Mouse (Mus musculus): ENCODE measurements around the gene E130114P18Rik. TPM values are rescaled to one million over a fixed set of nuclear protein-coding genes. Genes with fewer than 3 reads are reported as not detected.

E130114P18Rik gene
- polyA plus RNA-seq, 1 experiment from 2014 or later, result 0.79 TPM

DNA sequence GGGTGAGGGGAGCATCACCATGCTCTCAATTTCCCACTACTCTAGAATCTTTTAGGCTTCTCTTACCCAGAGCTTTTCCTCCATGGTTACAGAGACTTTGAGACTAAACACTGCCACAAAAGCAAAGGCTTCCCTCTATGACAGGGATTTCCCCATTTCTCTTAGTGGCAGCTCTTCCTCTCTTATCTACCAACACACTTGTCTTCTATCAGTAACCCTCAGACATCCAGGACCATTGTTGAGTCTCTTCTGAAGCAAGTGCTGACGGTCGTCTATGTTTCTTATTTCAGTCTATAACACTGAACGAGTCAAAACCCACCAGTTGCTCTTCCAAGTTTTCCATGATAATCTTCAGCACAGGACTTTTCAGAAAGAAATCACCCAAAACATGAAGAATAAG, 137.5 kb downstream of the E130114P18Rik start:
- 69% methylated on average over 3 of the region's 3 CpGs for WGBS
- Histone ChIP-seq H3K27me3 (ENCODE audit: control insufficient read depth, insufficient read depth, low read depth, low read length) (no peaks in the 10 kb centered on the region), H3K4me3 (ENCODE audit: low read length) (no peak overlapping the region), H3K4me2 (ENCODE audit: low read depth, low read length) (no peak overlapping the region), H3K36me3 (ENCODE audit: control insufficient read depth, insufficient read depth, low read length) (no peaks in the 10 kb centered on the region), H3K9me3 (ENCODE audit: control insufficient read depth, low read length) (no peaks in the 10 kb centered on the region), H3K27ac (ENCODE audit: low read length) (no peak overlapping the region), H3K9ac (ENCODE audit: low read length) (no peak overlapping the region), H3K4me1 (replicated peaks; ENCODE audit: control insufficient read depth, insufficient read depth, low read length) (0 out of 2 replicates have a peak, but pooled peaks cover 3% of the 10 kb centered on the region)
- no peak for ATAC-seq (ENCODE audit: low read depth)

DNA sequence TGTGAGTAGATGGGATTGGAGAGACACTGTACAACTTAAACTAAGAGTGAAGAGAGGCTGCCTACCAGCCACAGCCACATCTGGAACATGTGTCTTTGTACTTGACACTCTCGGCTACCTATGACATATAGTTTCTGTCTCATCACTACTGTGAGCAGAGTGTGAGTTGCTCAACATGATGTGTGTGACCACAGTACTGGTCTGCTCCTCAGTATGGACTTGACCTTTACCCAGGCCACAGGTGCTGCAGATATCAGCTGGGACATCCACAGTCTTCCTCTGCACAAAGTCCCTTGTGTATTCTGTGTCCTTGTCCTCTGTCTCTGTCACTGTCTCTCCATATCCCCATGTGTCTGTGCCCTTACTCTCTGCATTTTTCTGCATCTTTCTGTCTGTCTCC, 141.3 kb downstream of the E130114P18Rik start:
- Histone ChIP-seq H3K4me2 (ENCODE audit: low read depth, low read length) (no peak overlapping the region), H3K9me3 (ENCODE audit: control insufficient read depth, low read length) (no peaks in the 10 kb centered on the region), H3K27me3 (ENCODE audit: control insufficient read depth, insufficient read depth, low read depth, low read length) (no peaks in the 10 kb centered on the region), H3K4me1 (replicated peaks; ENCODE audit: control insufficient read depth, insufficient read depth, low read length) (0 out of 2 replicates have a peak, but pooled peaks cover 3% of the 10 kb centered on the region), H3K36me3 (ENCODE audit: control insufficient read depth, insufficient read depth, low read length) (no peaks in the 10 kb centered on the region), H3K27ac (ENCODE audit: low read length) (no peak overlapping the region), H3K9ac (ENCODE audit: low read length) (no peak overlapping the region), H3K4me3 (ENCODE audit: low read length) (no peak overlapping the region)
- no peak for ATAC-seq (ENCODE audit: low read depth)
- WGBS, result 95% methylated on average over 1 of the region's 1 CpGs

GRCm38 (mm10) chr4:97635757-97636292, 142.1 kb downstream of the E130114P18Rik start:
- Histone ChIP-seq H3K9ac (ENCODE audit: low read length) (no peak overlapping the region), H3K27me3 (ENCODE audit: control insufficient read depth, insufficient read depth, low read depth, low read length) (no peaks in the 10 kb centered on the region), H3K4me2 (ENCODE audit: low read depth, low read length) (no peak overlapping the region), H3K9me3 (ENCODE audit: control insufficient read depth, low read length) (no peaks in the 10 kb centered on the region), H3K27ac (ENCODE audit: low read length) (no peak overlapping the region), H3K4me1 (replicated peaks; ENCODE audit: control insufficient read depth, insufficient read depth, low read length) (0 out of 2 replicates have a peak, but pooled peaks cover 3% of the 10 kb centered on the region), H3K4me3 (ENCODE audit: low read length) (no peak overlapping the region), H3K36me3 (ENCODE audit: control insufficient read depth, insufficient read depth, low read length) (no peaks in the 10 kb centered on the region)
- no peak for ATAC-seq (ENCODE audit: low read depth)
- WGBS, result 57% methylated on average over 1 of the region's 1 CpGs

- H3K9ac ChIP-seq (ENCODE audit: low read length), result no peak overlapping the region
- H3K4me2 ChIP-seq (ENCODE audit: low read depth, low read length), result no peak overlapping the region
- H3K4me3 ChIP-seq (ENCODE audit: low read length), result no peak overlapping the region
- H3K36me3 ChIP-seq (ENCODE audit: control insufficient read depth, insufficient read depth, low read length), result no peaks in the 10 kb centered on the region
- no peaks in the 10 kb centered on the region for H3K9me3 ChIP-seq (ENCODE audit: control insufficient read depth, low read length)
- WGBS, result 59% methylated on average over 6 of the region's 6 CpGs
- H3K4me1 ChIP-seq (replicated peaks; ENCODE audit: control insufficient read depth, insufficient read depth, low read length), result 0 out of 2 replicates have a peak, but pooled peaks cover 3% of the 10 kb centered on the region
- no peak for ATAC-seq (ENCODE audit: low read depth)
- no peak overlapping the region for H3K27ac ChIP-seq (ENCODE audit: low read length)
- no peaks in the 10 kb centered on the region for H3K27me3 ChIP-seq (ENCODE audit: control insufficient read depth, insufficient read depth, low read depth, low read length)
Measured at GRCm38 (mm10) chr4:97635296-97635755, 142.6 kb downstream of the E130114P18Rik start.

DNA sequence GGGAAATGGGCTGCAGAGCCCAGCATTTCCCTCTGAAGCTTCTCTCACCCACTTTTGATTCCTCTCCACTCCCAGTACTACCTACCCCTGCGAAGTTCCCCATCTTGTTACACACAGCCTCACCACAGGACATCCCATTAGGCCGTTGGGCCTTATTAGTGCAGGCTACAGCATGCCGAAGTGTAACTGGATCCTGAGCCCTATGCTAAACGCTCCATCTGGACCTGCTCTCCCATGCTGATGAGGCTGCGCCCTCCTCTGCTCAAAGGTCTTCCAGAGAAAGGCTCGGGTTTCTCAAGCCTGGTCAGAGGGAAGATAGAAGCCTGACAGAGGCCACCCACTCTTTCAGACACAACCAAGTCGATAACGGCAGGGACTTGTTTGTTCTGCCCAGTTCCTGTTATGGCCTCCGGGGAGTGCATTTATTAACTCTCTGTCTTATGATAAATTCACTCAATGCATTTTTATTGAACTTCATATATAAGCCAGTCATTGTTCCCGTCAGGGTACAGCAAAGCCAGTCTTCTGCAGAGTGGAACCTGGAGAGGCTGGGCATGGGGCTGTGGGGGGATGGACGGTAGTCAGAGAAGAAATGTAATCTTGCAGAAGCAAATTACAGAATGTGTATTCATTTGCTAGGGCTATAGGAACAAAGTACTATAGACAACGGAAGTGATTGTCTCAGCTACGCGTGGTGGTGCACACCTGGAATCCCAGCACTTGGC, 148.8 kb downstream of the E130114P18Rik start:
- WGBS, result 35% methylated on average over 14 of the region's 14 CpGs
- peak; percentile 56; the same call in 1 of the 2 replicates for ATAC-seq (ENCODE audit: low read depth)

GRCm38 (mm10) chr4:97626002-97626720, 151.7 kb downstream of the E130114P18Rik start:
- H3K9me3 ChIP-seq (ENCODE audit: control insufficient read depth, low read length), result no peaks in the 10 kb centered on the region
- ATAC-seq (ENCODE audit: low read depth), result peak; percentile 15; the same call in 1 of the 2 replicates
- 0 out of 2 replicates have a peak overlapping the region, but pooled peaks have one; percentile 20 for H3K27ac ChIP-seq (ENCODE audit: low read length)
- no peak overlapping the region for H3K4me2 ChIP-seq (ENCODE audit: low read depth, low read length)
- no peak overlapping the region for H3K9ac ChIP-seq (ENCODE audit: low read length)
- no peaks in the 10 kb centered on the region for H3K36me3 ChIP-seq (ENCODE audit: control insufficient read depth, insufficient read depth, low read length)
- 30% methylated on average over 16 of the region's 16 CpGs for WGBS
- peaks cover 13% of the 10 kb centered on the region for H3K4me1 ChIP-seq (replicated peaks; ENCODE audit: control insufficient read depth, insufficient read depth, low read length)
- no peak overlapping the region for H3K4me3 ChIP-seq (ENCODE audit: low read length)
- no peaks in the 10 kb centered on the region for H3K27me3 ChIP-seq (ENCODE audit: control insufficient read depth, insufficient read depth, low read depth, low read length)

More for the DNA sequence above, 148.8 kb downstream of the E130114P18Rik start:
- no peaks in the 10 kb centered on the region for H3K27me3 ChIP-seq (ENCODE audit: control insufficient read depth, insufficient read depth, low read depth, low read length)
- H3K27ac ChIP-seq (ENCODE audit: low read length), result no peak overlapping the region
- H3K4me3 ChIP-seq (ENCODE audit: low read length), result no peak overlapping the region
- H3K9ac ChIP-seq (ENCODE audit: low read length), result 0 out of 2 replicates have a peak overlapping the region, but pooled peaks have one; percentile 10
- H3K4me2 ChIP-seq (ENCODE audit: low read depth, low read length), result no peak overlapping the region
- no peaks in the 10 kb centered on the region for H3K9me3 ChIP-seq (ENCODE audit: control insufficient read depth, low read length)
- H3K36me3 ChIP-seq (ENCODE audit: control insufficient read depth, insufficient read depth, low read length), result no peaks in the 10 kb centered on the region
- H3K4me1 ChIP-seq (replicated peaks; ENCODE audit: control insufficient read depth, insufficient read depth, low read length), result peaks cover 13% of the 10 kb centered on the region

- ATAC-seq (ENCODE audit: low read depth), result no peak
- Histone ChIP-seq H3K4me2 (ENCODE audit: low read depth, low read length) (no peak overlapping the region), H3K27ac (ENCODE audit: low read length) (no peak overlapping the region), H3K27me3 (ENCODE audit: control insufficient read depth, insufficient read depth, low read depth, low read length) (no peaks in the 10 kb centered on the region), H3K4me1 (replicated peaks; ENCODE audit: control insufficient read depth, insufficient read depth, low read length) (peaks cover 14% of the 10 kb centered on the region), H3K9me3 (ENCODE audit: control insufficient read depth, low read length) (no peaks in the 10 kb centered on the region), H3K9ac (ENCODE audit: low read length) (no peak overlapping the region), H3K4me3 (ENCODE audit: low read length) (no peak overlapping the region), H3K36me3 (ENCODE audit: control insufficient read depth, insufficient read depth, low read length) (no peaks in the 10 kb centered on the region)
- 66% methylated on average over 5 of the region's 5 CpGs for WGBS
Measured at GRCm38 (mm10) chr4:97623165-97623564, 154.7 kb downstream of the E130114P18Rik start.

DNA sequence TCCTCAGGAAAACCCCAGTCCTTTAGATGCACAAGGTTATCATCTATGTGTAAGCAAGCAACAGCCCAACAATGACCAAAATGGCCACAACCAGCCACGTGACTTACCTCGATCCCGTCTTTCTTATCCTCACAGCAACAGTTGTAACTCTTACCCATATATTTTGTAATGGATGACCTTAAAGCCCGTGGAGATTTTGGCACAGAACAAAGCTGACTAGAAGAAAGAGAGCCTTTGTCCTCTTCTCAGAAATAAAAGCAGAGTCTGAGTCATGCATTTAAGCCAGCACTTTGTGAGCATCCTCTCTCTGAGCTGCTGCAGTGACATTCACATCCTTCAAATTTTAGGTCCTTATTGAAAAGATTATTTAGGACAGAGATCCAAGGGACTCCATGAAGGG, 156.1 kb downstream of the E130114P18Rik start:
- Histone ChIP-seq H3K4me1 (replicated peaks; ENCODE audit: control insufficient read depth, insufficient read depth, low read length) (peaks cover 14% of the 10 kb centered on the region), H3K27me3 (ENCODE audit: control insufficient read depth, insufficient read depth, low read depth, low read length) (no peaks in the 10 kb centered on the region), H3K9ac (ENCODE audit: low read length) (no peak overlapping the region), H3K9me3 (ENCODE audit: control insufficient read depth, low read length) (no peaks in the 10 kb centered on the region), H3K4me2 (ENCODE audit: low read depth, low read length) (no peak overlapping the region), H3K4me3 (ENCODE audit: low read length) (no peak overlapping the region), H3K27ac (ENCODE audit: low read length) (no peak overlapping the region), H3K36me3 (ENCODE audit: control insufficient read depth, insufficient read depth, low read length) (no peaks in the 10 kb centered on the region)
- ATAC-seq (ENCODE audit: low read depth), result no peak
- WGBS, result 80% methylated on average over 4 of the region's 4 CpGs

- Histone ChIP-seq H3K9me3 (ENCODE audit: control insufficient read depth, low read length) (no peaks in the 10 kb centered on the region), H3K9ac (ENCODE audit: low read length) (no peak overlapping the region), H3K27ac (ENCODE audit: low read length) (no peak overlapping the region), H3K4me2 (ENCODE audit: low read depth, low read length) (no peak overlapping the region), H3K27me3 (ENCODE audit: control insufficient read depth, insufficient read depth, low read depth, low read length) (no peaks in the 10 kb centered on the region), H3K4me3 (ENCODE audit: low read length) (no peak overlapping the region), H3K4me1 (replicated peaks; ENCODE audit: control insufficient read depth, insufficient read depth, low read length) (peaks cover 5% of the 10 kb centered on the region; the same call in 1 of the 2 replicates), H3K36me3 (ENCODE audit: control insufficient read depth, insufficient read depth, low read length) (no peaks in the 10 kb centered on the region)
- ATAC-seq (ENCODE audit: low read depth), result no peak
- 71% methylated on average over 1 of the region's 1 CpGs for WGBS
Measured at GRCm38 (mm10) chr4:97620409-97620808, 157.5 kb downstream of the E130114P18Rik start.
